Mouse (Mus musculus) testis, adult 2 months (tissue): ENCODE results near the gene Celsr2.

Experiments used
- CTCF ChIP-seq: fragments of 200-500 bp; IDR thresholded peaks from 2 replicates; pipeline ENCODE4 v1.5.1; 2012; ENCODE audit warnings: low read depth, mild to moderate bottlenecking, inconsistent platforms, low read length, moderate library complexity; ENCODE audit not compliant: control insufficient read depth, insufficient read depth, insufficient replicate concordance
- POLR2A ChIP-seq: fragments of 200-500 bp; IDR thresholded peaks from 2 replicates; pipeline ENCODE4 v1.6.1; 2012; ENCODE audit warnings: low read depth, mild to moderate bottlenecking, inconsistent platforms, low read length, moderate library complexity; ENCODE audit not compliant: control insufficient read depth

DNA sequence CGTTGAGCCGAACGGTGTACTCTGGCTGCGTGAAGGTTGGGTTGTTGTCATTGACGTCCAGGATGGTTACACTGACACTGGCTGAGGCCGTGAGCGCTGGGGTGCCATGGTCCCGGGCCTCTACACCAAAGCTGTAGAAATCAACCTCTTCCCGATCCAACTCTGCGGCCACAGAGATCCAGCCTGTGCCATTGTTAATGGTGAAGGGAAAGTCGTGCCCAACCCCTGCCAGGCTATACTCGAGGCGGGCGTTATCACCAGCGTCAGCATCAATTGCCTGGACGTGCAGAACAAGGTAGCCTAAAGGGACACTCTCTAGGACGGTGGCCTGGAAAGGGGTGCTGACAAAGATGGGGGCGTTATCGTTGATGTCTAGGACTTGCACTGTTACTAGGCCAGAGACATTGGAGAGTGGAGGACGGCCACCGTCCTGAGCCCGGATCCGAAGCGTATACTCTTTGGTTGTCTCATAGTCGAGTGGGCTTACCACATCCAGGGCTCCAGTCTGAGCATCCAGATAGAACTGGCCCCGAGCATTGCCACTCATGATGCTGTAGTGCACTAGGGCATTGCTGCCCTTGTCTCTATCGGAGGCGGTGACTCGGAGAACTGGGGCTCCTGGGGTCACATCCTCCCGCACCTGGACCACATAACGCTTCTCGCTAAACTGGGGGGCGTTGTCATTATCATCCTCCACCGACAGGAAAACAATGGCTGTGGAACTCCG lies 1.6 kb downstream of the Celsr2 start:
- TF ChIP-seq CTCF = no peak
- no peak; the same call in 1 of the 2 replicates for TF ChIP-seq POLR2A
